Mouse (Mus musculus) stomach, embryonic 15.5 days (tissue): ENCODE measurements at regions not wholly inside any gene's neighbourhood (a gene's known extent, or its start where the extent isn't known, plus 50 kb on each side); places are given as distances from the start of the nearest gene placed in this dataset.

Experiments used
- ATAC-seq: fragments of 200-750 bp; cut with Nextera tagmentation; 2 replicates; pipeline ENCODE4 v1.8.0; 2017; ENCODE audit warnings: low read depth, moderate number of reproducible peaks, moderate TSS enrichment; ENCODE audit not compliant: insufficient read depth, low FRiP score
- H3K27ac ChIP-seq: fragments of 300-500 bp; sonication (generic); 2 replicates; pipeline ENCODE4 v1.5.1; 2015; ENCODE audit warnings: mild to moderate bottlenecking, inconsistent platforms
- H3K27me3 ChIP-seq: fragments of 300-500 bp; sonication (generic); replicated peaks from 2 replicates; pipeline ENCODE4 v1.6.1; 2015; ENCODE audit warnings: inconsistent platforms
- H3K36me3 ChIP-seq: fragments of 300-500 bp; sonication (generic); 2 replicates; pipeline ENCODE4 v1.6.1; 2015; ENCODE audit warnings: inconsistent platforms
- H3K4me1 ChIP-seq: fragments of 300-500 bp; sonication (generic); 2 replicates; pipeline ENCODE4 v1.6.1; 2015; ENCODE audit warnings: inconsistent platforms
- H3K4me2 ChIP-seq: fragments of 300-500 bp; sonication (generic); 2 replicates; pipeline ENCODE4 v1.6.1; 2015; ENCODE audit warnings: mild to moderate bottlenecking, inconsistent platforms
- H3K4me3 ChIP-seq: fragments of 300-500 bp; sonication (generic); replicated peaks from 2 replicates; pipeline ENCODE4 v1.5.1; 2015; ENCODE audit warnings: inconsistent platforms
- H3K9ac ChIP-seq: fragments of 300-500 bp; sonication (generic); 2 replicates; pipeline ENCODE4 v1.6.1; 2015; ENCODE audit warnings: inconsistent platforms
- H3K9me3 ChIP-seq: fragments of 300-500 bp; sonication (generic); 2 replicates; pipeline ENCODE4 v1.6.1; 2016; ENCODE audit warnings: inconsistent platforms
- WGBS: fragments of 180-500 bp; shearing (Covaris S2); methylation state at CpG from one replicate; pipeline ENCODE4 v1.1.7; 2015; 5-methylcytosine and 5-hydroxymethylcytosine counted together

DNA sequence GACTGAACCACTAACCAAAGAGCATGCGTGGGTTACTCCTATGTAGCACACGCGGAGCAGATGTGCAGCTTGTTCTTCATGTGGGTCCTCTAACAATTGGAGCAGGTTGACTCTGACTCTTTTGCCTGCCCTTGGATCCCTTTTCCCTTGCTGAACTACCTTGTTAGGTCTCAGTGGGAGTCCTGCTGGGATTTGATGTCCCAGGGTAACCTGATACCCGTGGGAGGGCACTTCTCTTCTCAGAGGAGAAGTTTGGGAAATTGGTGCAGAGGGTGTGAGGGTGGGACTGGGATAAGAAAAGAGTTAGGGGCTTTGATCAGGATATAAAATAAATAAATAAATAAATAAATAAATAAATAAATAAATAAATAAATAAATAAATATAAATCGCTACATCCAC lies 179.7 kb upstream of the Tas2r134 start:
- H3K9ac ChIP-seq: no peak overlapping the region
- no peak overlapping the region for H3K27ac ChIP-seq
- no peak for ATAC-seq
- no peak overlapping the region for H3K4me2 ChIP-seq
- H3K27me3 ChIP-seq: no peaks in the 10 kb centered on the region
- H3K36me3 ChIP-seq: no peaks in the 10 kb centered on the region
- WGBS: 90% methylated on average over 5 of the region's 5 CpGs
- no peaks in the 10 kb centered on the region for H3K4me1 ChIP-seq
- H3K9me3 ChIP-seq: no peaks in the 10 kb centered on the region
- no peak overlapping the region for H3K4me3 ChIP-seq

GRCm38 (mm10) chr2:51444386-51445080 lies 182.8 kb upstream of the Tas2r134 start:
- H3K27me3 ChIP-seq: no peaks in the 10 kb centered on the region
- H3K27ac ChIP-seq: no peak overlapping the region
- WGBS: 67% methylated on average over 9 of the region's 9 CpGs
- H3K4me3 ChIP-seq: no peak overlapping the region
- no peak for ATAC-seq
- H3K9ac ChIP-seq: no peak overlapping the region
- H3K36me3 ChIP-seq: no peaks in the 10 kb centered on the region
- no peak overlapping the region for H3K4me2 ChIP-seq
- no peaks in the 10 kb centered on the region for H3K9me3 ChIP-seq
- H3K4me1 ChIP-seq: no peaks in the 10 kb centered on the region

GRCm38 (mm10) chr2:51443946-51444345 lies 183.4 kb upstream of the Tas2r134 start:
- H3K27me3 ChIP-seq: no peaks in the 10 kb centered on the region
- no peak overlapping the region for H3K4me2 ChIP-seq
- no peak overlapping the region for H3K9ac ChIP-seq
- no peak overlapping the region for H3K4me3 ChIP-seq
- 64% methylated on average over 3 of the region's 3 CpGs for WGBS
- no peaks in the 10 kb centered on the region for H3K4me1 ChIP-seq
- no peaks in the 10 kb centered on the region for H3K36me3 ChIP-seq
- H3K27ac ChIP-seq: no peak overlapping the region
- H3K9me3 ChIP-seq: no peaks in the 10 kb centered on the region
- ATAC-seq: no peak

- Histone ChIP-seq H3K36me3 (no peaks in the 10 kb centered on the region), H3K27ac (no peak overlapping the region), H3K27me3 (no peaks in the 10 kb centered on the region), H3K4me1 (no peaks in the 10 kb centered on the region), H3K4me2 (no peak overlapping the region), H3K9me3 (no peaks in the 10 kb centered on the region), H3K9ac (no peak overlapping the region), H3K4me3 (no peak overlapping the region)
- ATAC-seq: no peak
- 70% methylated on average over 1 of the region's 1 CpGs for WGBS
Measured at GRCm38 (mm10) chr2:51439047-51439446, 188.3 kb upstream of the Tas2r134 start.

- 48% methylated on average over 3 of the region's 3 CpGs for WGBS
- H3K9ac ChIP-seq: no peak overlapping the region
- no peak overlapping the region for H3K4me2 ChIP-seq
- no peak overlapping the region for H3K4me3 ChIP-seq
- no peaks in the 10 kb centered on the region for H3K36me3 ChIP-seq
- ATAC-seq: no peak
- no peaks in the 10 kb centered on the region for H3K27me3 ChIP-seq
- no peak overlapping the region for H3K27ac ChIP-seq
- no peaks in the 10 kb centered on the region for H3K9me3 ChIP-seq
- no peaks in the 10 kb centered on the region for H3K4me1 ChIP-seq
Measured at GRCm38 (mm10) chr2:51436590-51436989, 190.7 kb upstream of the Tas2r134 start.

DNA sequence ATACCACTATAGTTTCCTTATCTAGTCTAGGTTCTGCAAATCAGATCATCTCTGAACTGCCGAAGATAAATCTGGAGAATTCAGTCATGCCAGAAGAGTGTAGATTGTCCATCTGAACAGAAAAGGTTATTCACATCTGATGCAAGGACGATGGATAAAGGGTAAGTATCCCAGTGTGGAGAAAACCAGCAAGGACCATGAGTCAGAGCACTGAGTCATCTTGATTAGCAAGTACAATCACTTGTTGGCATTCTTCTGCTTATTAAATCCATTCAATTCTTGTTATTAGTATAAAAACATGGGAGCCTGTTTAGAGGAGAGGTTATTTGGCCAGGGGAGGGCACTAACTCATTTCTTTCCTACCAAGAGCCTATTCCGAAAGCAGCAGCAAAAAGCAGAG lies 195.7 kb upstream of the Tas2r134 start:
- no peaks in the 10 kb centered on the region for H3K36me3 ChIP-seq
- H3K4me3 ChIP-seq: no peak overlapping the region
- H3K4me2 ChIP-seq: no peak overlapping the region
- H3K4me1 ChIP-seq: no peaks in the 10 kb centered on the region
- H3K27ac ChIP-seq: no peak overlapping the region
- no peaks in the 10 kb centered on the region for H3K27me3 ChIP-seq
- 75% methylated on average over 3 of the region's 3 CpGs for WGBS
- H3K9ac ChIP-seq: no peak overlapping the region
- no peak for ATAC-seq
- no peaks in the 10 kb centered on the region for H3K9me3 ChIP-seq

DNA sequence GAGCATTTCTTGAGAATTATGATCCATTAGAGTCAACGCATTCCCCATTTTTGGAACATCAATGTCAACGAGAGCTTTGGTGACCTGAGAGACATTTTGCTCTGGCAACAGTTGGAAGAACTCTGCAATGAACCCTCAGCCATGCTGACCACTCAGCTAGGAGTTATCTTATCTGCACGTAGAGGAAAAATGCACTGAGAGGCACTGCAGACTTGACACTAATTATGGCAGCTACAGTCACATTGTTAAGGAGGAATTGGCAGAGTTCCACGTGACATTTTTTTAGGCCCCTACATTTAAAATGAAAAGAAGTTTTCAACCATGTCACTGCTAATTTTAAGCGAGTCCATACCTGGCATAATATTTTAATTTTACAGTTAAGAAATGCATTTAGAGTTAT lies 197.6 kb upstream of the Tas2r134 start:
- H3K27me3 ChIP-seq: no peaks in the 10 kb centered on the region
- no peak overlapping the region for H3K4me3 ChIP-seq
- 61% methylated on average over 5 of the region's 5 CpGs for WGBS
- no peaks in the 10 kb centered on the region for H3K4me1 ChIP-seq
- H3K9me3 ChIP-seq: no peaks in the 10 kb centered on the region
- H3K9ac ChIP-seq: no peak overlapping the region
- no peak overlapping the region for H3K4me2 ChIP-seq
- no peaks in the 10 kb centered on the region for H3K36me3 ChIP-seq
- H3K27ac ChIP-seq: no peak overlapping the region
- ATAC-seq: no peak

DNA sequence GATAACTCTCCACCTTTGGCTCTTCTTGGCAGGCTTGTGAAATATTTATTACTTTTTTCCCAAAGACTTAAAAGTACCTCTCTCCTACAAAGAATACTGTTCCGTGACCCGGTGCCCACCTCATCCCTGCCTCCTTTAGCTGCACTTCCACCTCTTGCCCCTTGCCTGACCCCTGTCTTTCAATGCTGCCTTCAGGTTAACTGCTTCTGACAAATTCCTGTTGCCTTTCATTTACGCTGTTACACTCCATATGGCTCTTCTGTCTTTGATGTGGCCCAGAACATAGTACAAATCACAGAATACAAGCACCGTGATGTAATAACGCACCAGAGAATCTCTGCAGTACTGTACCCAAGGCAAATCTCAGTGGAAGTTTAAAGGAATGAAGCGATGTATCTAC lies 204.9 kb upstream of the Tas2r134 start:
- no peak overlapping the region for H3K9ac ChIP-seq
- no peak overlapping the region for H3K4me3 ChIP-seq
- no peak for ATAC-seq
- no peak overlapping the region for H3K27ac ChIP-seq
- no peaks in the 10 kb centered on the region for H3K9me3 ChIP-seq
- no peaks in the 10 kb centered on the region for H3K27me3 ChIP-seq
- no peaks in the 10 kb centered on the region for H3K36me3 ChIP-seq
- no peaks in the 10 kb centered on the region for H3K4me1 ChIP-seq
- 46% methylated on average over 6 of the region's 6 CpGs for WGBS
- no peak overlapping the region for H3K4me2 ChIP-seq

- H3K27me3 ChIP-seq: no peaks in the 10 kb centered on the region
- H3K9ac ChIP-seq: no peak overlapping the region
- H3K27ac ChIP-seq: no peak overlapping the region
- H3K4me2 ChIP-seq: no peak overlapping the region
- no peak overlapping the region for H3K4me3 ChIP-seq
- H3K36me3 ChIP-seq: no peaks in the 10 kb centered on the region
- ATAC-seq: no peak
- no peaks in the 10 kb centered on the region for H3K4me1 ChIP-seq
- 67% methylated on average over 10 of the region's 10 CpGs for WGBS
- H3K9me3 ChIP-seq: no peaks in the 10 kb centered on the region
Measured at GRCm38 (mm10) chr2:51417908-51418690, 209.2 kb upstream of the Tas2r134 start.

DNA sequence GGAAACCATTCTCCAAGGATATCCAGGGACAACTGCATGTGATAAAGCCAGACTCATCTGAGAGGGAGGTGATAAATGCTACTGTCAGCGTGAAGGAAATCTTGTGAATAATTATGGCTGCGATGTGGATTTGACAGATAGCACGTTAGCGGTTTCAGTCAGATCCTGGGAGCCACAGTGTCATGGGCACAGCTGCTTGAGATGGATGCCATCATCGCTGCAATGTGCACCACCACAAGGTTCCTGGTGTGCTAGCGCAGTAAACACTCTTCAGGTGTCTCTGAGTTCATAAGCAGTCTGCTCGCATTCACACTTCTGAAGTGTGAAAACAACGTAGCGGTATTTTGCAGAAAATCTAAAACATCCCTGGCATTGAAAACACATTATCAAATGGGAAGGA lies 238.9 kb upstream of the Tas2r134 start:
- Histone ChIP-seq H3K4me1 (no peaks in the 10 kb centered on the region), H3K27me3 (no peaks in the 10 kb centered on the region), H3K9me3 (no peaks in the 10 kb centered on the region), H3K4me2 (no peak overlapping the region), H3K36me3 (no peaks in the 10 kb centered on the region), H3K9ac (no peak overlapping the region), H3K27ac (no peak overlapping the region), H3K4me3 (no peak overlapping the region)
- no peak for ATAC-seq
- WGBS: 90% methylated on average over 9 of the region's 9 CpGs

- H3K9ac ChIP-seq: no peak overlapping the region
- H3K4me1 ChIP-seq: no peaks in the 10 kb centered on the region
- no peaks in the 10 kb centered on the region for H3K27me3 ChIP-seq
- no peaks in the 10 kb centered on the region for H3K9me3 ChIP-seq
- H3K36me3 ChIP-seq: no peaks in the 10 kb centered on the region
- no peak overlapping the region for H3K27ac ChIP-seq
- 34% methylated on average over 1 of the region's 1 CpGs for WGBS
- no peak overlapping the region for H3K4me2 ChIP-seq
- no peak overlapping the region for H3K4me3 ChIP-seq
- ATAC-seq: no peak
Measured at GRCm38 (mm10) chr2:51387136-51387535, 238.2 kb upstream of the Rnd3 start.

GRCm38 (mm10) chr2:51376597-51376996 lies 227.7 kb upstream of the Rnd3 start:
- no peaks in the 10 kb centered on the region for H3K4me1 ChIP-seq
- 79% methylated on average over 4 of the region's 4 CpGs for WGBS
- no peaks in the 10 kb centered on the region for H3K27me3 ChIP-seq
- H3K36me3 ChIP-seq: no peaks in the 10 kb centered on the region
- H3K9me3 ChIP-seq: no peaks in the 10 kb centered on the region
- no peak overlapping the region for H3K4me2 ChIP-seq
- no peak overlapping the region for H3K9ac ChIP-seq
- ATAC-seq: no peak
- no peak overlapping the region for H3K27ac ChIP-seq
- no peak overlapping the region for H3K4me3 ChIP-seq
